Mouse (Mus musculus) heart, postnatal 36 days (tissue): ENCODE data around the gene Ggps1. TPM values are rescaled to one million over a fixed set of nuclear protein-coding genes. Genes with fewer than 3 reads are reported as not detected.
A peak's percentile ranks its signal among the peaks of the same experiment; 100 is the strongest.
"Not testable (repeated sequence)": the region's sequence is repeated elsewhere in the genome, so short reads cannot be mapped to it uniquely, and the experiment has no call there.

Source experiments
- DNase-seq, 2 experiments: peaks; one replicate each; pipeline ENCODE4 v3.0.0; 2021 to 2022
- intact Hi-C: fragments of 180-260 bp; cut with DNase I; formaldehyde crosslinking; loops from one replicate; pipeline ENCODE4 v1.15.1; 2025
- total RNA-seq, 2 experiments: library from RNA; stranded (reverse); gene quantifications; 2 replicates each; pipeline ENCODE4 v1.2.3; 2021

Gene Ggps1
- total RNA-seq, 2 experiments from 2014 or later = 20.4 to 26.1 TPM

GRCm38 (mm10) chr13:14040186-14040585 lies 23.1 kb downstream of the Ggps1 start:
- intact Hi-C loops = no loop called here
- no peak for DNase-seq

- DNase-seq = peak; percentile 88 to 93
- intact Hi-C loops = loop anchor here (2.0 kb wide), 2 partner anchors 23 to 85 kb away; partner anchors contain the start of genes Arid4b, B3galnt2 and Ggps1
Observed at GRCm38 (mm10) chr13:14039292-14039965, 23.9 kb downstream of the Ggps1 start, which contains the start of gene Tbce. Gene Tbce (minus strand): TSS chr13:14039638.

- intact Hi-C loops = loop anchor here (2.0 kb wide), 2 partner anchors 24 to 84 kb away; partner anchors contain the start of genes Arid4b, B3galnt2 and Ggps1
- no peak for DNase-seq
Observed at GRCm38 (mm10) chr13:14038911-14039291, 24.4 kb downstream of the Ggps1 start.

- intact Hi-C loops = no loop called here
- DNase-seq = no peak
Observed at GRCm38 (mm10) chr13:14035875-14036630, 27.2 kb downstream of the Ggps1 start.

- intact Hi-C loops, DNase-seq: not testable (repeated sequence)
Observed at GRCm38 (mm10) chr13:14035352-14035751, 27.9 kb downstream of the Ggps1 start.

GRCm38 (mm10) chr13:14034073-14034348 lies 29.3 kb downstream of the Ggps1 start:
- intact Hi-C loops = no loop called here
- no peak for DNase-seq

- DNase-seq = no peak
- intact Hi-C loops = no loop called here
Observed at GRCm38 (mm10) chr13:14033309-14034072, 29.8 kb downstream of the Ggps1 start.

- no peak for DNase-seq
- intact Hi-C loops = no loop called here
Observed at GRCm38 (mm10) chr13:14026154-14026820, 37.0 kb downstream of the Ggps1 start.

- intact Hi-C loops = no loop called here
- DNase-seq = no peak
Observed at GRCm38 (mm10) chr13:14025554-14025953, 37.7 kb downstream of the Ggps1 start.

GRCm38 (mm10) chr13:14021417-14021816 lies 41.9 kb downstream of the Ggps1 start:
- intact Hi-C loops = not testable (repeated sequence)

GRCm38 (mm10) chr13:14018852-14019251 lies 44.4 kb downstream of the Ggps1 start:
- intact Hi-C loops = no loop called here
- DNase-seq = no peak

More at GRCm38 (mm10) chr13:14021417-14021816, 41.9 kb downstream of the Ggps1 start:
- DNase-seq = not testable (repeated sequence)

- intact Hi-C loops = no loop called here
- no peak for DNase-seq
Observed at GRCm38 (mm10) chr13:14018283-14018682, 45.0 kb downstream of the Ggps1 start.

GRCm38 (mm10) chr13:14015609-14016008 lies 47.7 kb downstream of the Ggps1 start:
- intact Hi-C loops = no loop called here
- no peak for DNase-seq

- intact Hi-C loops = no loop called here
- DNase-seq = no peak
Observed at GRCm38 (mm10) chr13:14014540-14014939, 48.7 kb downstream of the Ggps1 start.

- no peak for DNase-seq
- intact Hi-C loops = no loop called here
Observed at GRCm38 (mm10) chr13:14014001-14014400, 49.3 kb downstream of the Ggps1 start.

GRCm38 (mm10) chr13:14011454-14011995 lies 51.8 kb downstream of the Ggps1 start:
- intact Hi-C loops = no loop called here
- no peak for DNase-seq

- intact Hi-C loops = no loop called here
- DNase-seq = no peak
Observed at GRCm38 (mm10) chr13:14006056-14006455, 57.2 kb downstream of the Ggps1 start.

- intact Hi-C loops = loop anchor here (1.0 to 5.0 kb wide), 2 partner anchors 122 to 173 kb away; no protein-coding TSS in a partner anchor
Observed at GRCm38 (mm10) chr13:14004999-14005398, 58.3 kb downstream of the Ggps1 start.

GRCm38 (mm10) chr13:14004086-14004485 lies 59.2 kb downstream of the Ggps1 start:
- no peak for DNase-seq
- intact Hi-C loops = loop anchor here (1.0 to 5.0 kb wide), 2 partner anchors 123 to 174 kb away; no protein-coding TSS in a partner anchor

More at GRCm38 (mm10) chr13:14004999-14005398, 58.3 kb downstream of the Ggps1 start:
- no peak for DNase-seq

- intact Hi-C loops = loop anchor here (5.0 kb wide), 1 partner anchor 125 kb away; no protein-coding TSS in a partner anchor
- no peak for DNase-seq
Observed at GRCm38 (mm10) chr13:14002706-14003105, 60.6 kb downstream of the Ggps1 start.
